Mouse (Mus musculus) lung, embryonic 14.5 days (tissue): ENCODE results near the gene Slpi. TPM values are rescaled to one million over a fixed set of nuclear protein-coding genes. Genes with fewer than 3 reads are reported as not detected.

Experiments used
- ATAC-seq: fragments of 200-750 bp; cut with Nextera tagmentation; 2 replicates; pipeline ENCODE4 v1.8.0; 2017; ENCODE audit warnings: mild to moderate bottlenecking, moderate TSS enrichment, moderate library complexity; ENCODE audit not compliant: insufficient read depth
- DNase-seq: peaks from one replicate; pipeline ENCODE4 v3.0.0-alpha.2; 2015
- H3K27ac ChIP-seq: fragments of 300-500 bp; sonication (generic); 2 replicates; pipeline ENCODE4 v1.5.1; 2014; ENCODE audit warnings: low read depth, mild to moderate bottlenecking, moderate library complexity
- H3K27me3 ChIP-seq: fragments of 300-500 bp; sonication (generic); 2 replicates; pipeline ENCODE4 v1.6.1; 2014; ENCODE audit warnings: low read length, control low read depth; ENCODE audit not compliant: insufficient read depth
- H3K36me3 ChIP-seq: fragments of 300-500 bp; sonication (generic); 2 replicates; pipeline ENCODE4 v1.6.1; 2014; ENCODE audit warnings: control low read depth; ENCODE audit not compliant: insufficient read depth
- H3K4me1 ChIP-seq: fragments of 300-500 bp; sonication (generic); 2 replicates; pipeline ENCODE4 v1.6.1; 2014; ENCODE audit warnings: antibody characterized with exemption, control low read depth; ENCODE audit not compliant: insufficient read depth
- H3K4me2 ChIP-seq: fragments of 300-500 bp; sonication (generic); 2 replicates; pipeline ENCODE4 v1.6.1; 2014; ENCODE audit warnings: mild to moderate bottlenecking
- H3K4me3 ChIP-seq: fragments of 300-500 bp; sonication (generic); 2 replicates; pipeline ENCODE4 v1.5.1; 2014; ENCODE audit warnings: low read depth, low read length
- H3K9ac ChIP-seq: fragments of 300-500 bp; sonication (generic); 2 replicates; pipeline ENCODE4 v1.6.1; 2014
- H3K9me3 ChIP-seq: fragments of 300-500 bp; sonication (generic); 2 replicates; pipeline ENCODE4 v1.6.1; 2016; ENCODE audit warnings: low read depth, low read length, control low read depth
- CTCF ChIP-seq: IDR thresholded peaks from 2 replicates; pipeline ENCODE4 v1.5.1; 2016; ENCODE audit warnings: antibody characterized with exemption, low read depth
- WGBS: fragments of 180-500 bp; shearing (Covaris S2); extraction: QIAGEN DNeasy Blood & Tissue Kit; methylation state at CpG from one replicate; pipeline ENCODE4 v1.1.7; 2014; 5-methylcytosine and 5-hydroxymethylcytosine counted together
- polyA plus RNA-seq: library from polyadenylated mRNA; unstranded; fragments of >200 nt; fragmentation: Nextera tagmentation; extraction: Ambion mirVana; gene quantifications from 2 replicates; pipeline ENCODE4 v1.2.1, GENCODE M21; 2014

Slpi gene
- polyA plus RNA-seq, 1 experiment from 2014 or later = 0.86 TPM

DNA sequence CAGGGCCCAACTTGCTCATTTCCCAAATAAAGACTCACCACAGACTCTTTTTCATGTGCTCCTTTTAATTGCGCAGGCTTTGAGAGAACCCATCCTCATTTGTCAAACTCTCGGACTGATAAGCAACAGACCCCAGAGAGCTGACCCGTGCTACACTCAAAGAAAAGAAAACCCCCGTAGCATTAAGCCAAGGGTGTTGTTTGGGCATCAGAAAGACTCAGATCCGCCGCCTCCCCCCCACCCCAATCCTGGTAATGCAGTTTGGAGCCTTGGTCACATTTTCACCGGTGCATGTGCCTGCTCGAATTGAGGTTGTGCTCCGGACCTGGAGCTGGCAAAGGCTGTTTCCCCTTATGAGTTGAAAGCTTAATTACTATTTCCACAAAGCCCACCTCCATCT lies 16.2 kb upstream of the Slpi start, which contains the start of gene Matn4:
Gene Matn4, minus strand, starts transcription at position 101 of the 400 bp plus-strand sequence.
- H3K4me2 ChIP-seq = peak within 1 kb of the TSS; percentile 78
- DNase-seq (no peak), ATAC-seq (no peak)
- peak within 1 kb of the TSS; percentile 44 for H3K4me3 ChIP-seq
- TF ChIP-seq CTCF = no peak
- no peaks in the 10 kb centered on the region for H3K36me3 ChIP-seq
- H3K27me3 ChIP-seq = peaks cover 83% of the 10 kb centered on the region
- peak within 1 kb of the TSS; percentile 47 for H3K9ac ChIP-seq
- peak within 1 kb of the TSS; percentile 55 for H3K27ac ChIP-seq
- 4% methylated on average over 9 of the region's 9 CpGs for WGBS
- 0 out of 2 replicates have a peak, but pooled peaks cover 12% of the 10 kb centered on the region for H3K4me1 ChIP-seq
- H3K9me3 ChIP-seq = no peaks in the 10 kb centered on the region

- no peak for TF ChIP-seq CTCF
- H3K9ac ChIP-seq = peak overlapping the region; percentile 47
- ATAC-seq (peak; percentile 65), DNase-seq (peak; percentile 84)
- peak overlapping the region; percentile 78 for H3K4me2 ChIP-seq
- H3K4me3 ChIP-seq = peak overlapping the region; percentile 44
- no peaks in the 10 kb centered on the region for H3K9me3 ChIP-seq
- under 1% methylated on average over 49 of the region's 49 CpGs for WGBS
- H3K27ac ChIP-seq = peak overlapping the region; percentile 55
- 0 out of 2 replicates have a peak, but pooled peaks cover 12% of the 10 kb centered on the region for H3K4me1 ChIP-seq
- H3K27me3 ChIP-seq = peaks cover 82% of the 10 kb centered on the region
- H3K36me3 ChIP-seq = 0 out of 2 replicates have a peak, but pooled peaks cover 3% of the 10 kb centered on the region
Measured at GRCm38 (mm10) chr2:164404082-164404990, 15.4 kb upstream of the Slpi start.

- peak; percentile 29; the same call in 1 of the 2 replicates for ATAC-seq
- H3K36me3 ChIP-seq = 0 out of 2 replicates have a peak, but pooled peaks cover 3% of the 10 kb centered on the region
- DNase-seq = peak; percentile 49
- WGBS = 12% methylated on average over 14 of the region's 14 CpGs
- no peaks in the 10 kb centered on the region for H3K9me3 ChIP-seq
- H3K9ac ChIP-seq = no peak overlapping the region
- peak overlapping the region; percentile 82 for H3K27ac ChIP-seq
- no peak for TF ChIP-seq CTCF
- peak overlapping the region; percentile 78 for H3K4me2 ChIP-seq
- 0 out of 2 replicates have a peak, but pooled peaks cover 12% of the 10 kb centered on the region for H3K4me1 ChIP-seq
- peak overlapping the region; percentile 44 for H3K4me3 ChIP-seq
- peaks cover 82% of the 10 kb centered on the region for H3K27me3 ChIP-seq
Measured at GRCm38 (mm10) chr2:164403396-164404081, 14.6 kb upstream of the Slpi start.

DNA sequence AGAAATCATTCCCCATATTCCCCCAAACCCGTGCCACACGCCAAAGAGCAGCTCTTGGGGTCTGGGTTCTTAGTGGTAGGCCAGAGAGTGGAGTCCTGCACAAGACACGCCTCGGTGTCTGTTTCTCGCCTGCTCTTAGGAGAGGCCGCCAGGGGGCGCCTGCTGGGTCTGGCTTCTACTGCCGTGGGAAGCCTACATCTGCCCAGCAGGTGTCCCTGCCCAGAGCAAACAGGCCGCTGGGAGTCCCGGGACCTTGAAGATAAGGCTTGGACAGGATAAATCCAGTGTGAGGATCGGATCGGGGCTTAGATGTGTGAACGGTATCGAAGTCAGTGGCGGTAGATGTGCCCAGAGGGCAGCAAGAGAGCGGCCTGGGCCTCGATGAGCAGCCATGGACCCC lies 14.0 kb upstream of the Slpi start, which contains the start of gene Rbpjl:
Gene Rbpjl, plus strand, starts transcription at position 236 of the 400 bp plus-strand sequence.
- peak; percentile 95 for TF ChIP-seq CTCF
- WGBS = 2% methylated on average over 17 of the region's 17 CpGs
- ATAC-seq (peak; percentile 39), DNase-seq (peak; percentile 87)
- H3K4me1 ChIP-seq = 0 out of 2 replicates have a peak, but pooled peaks cover 12% of the 10 kb centered on the region
- H3K36me3 ChIP-seq = 0 out of 2 replicates have a peak, but pooled peaks cover 3% of the 10 kb centered on the region
- peak within 1 kb of the TSS; percentile 78 for H3K4me2 ChIP-seq
- H3K9ac ChIP-seq = no peak within 1 kb of the TSS
- H3K27me3 ChIP-seq = peaks cover 82% of the 10 kb centered on the region
- peak within 1 kb of the TSS; percentile 82 for H3K27ac ChIP-seq
- H3K4me3 ChIP-seq = peak within 1 kb of the TSS; percentile 44
- H3K9me3 ChIP-seq = no peaks in the 10 kb centered on the region

DNA sequence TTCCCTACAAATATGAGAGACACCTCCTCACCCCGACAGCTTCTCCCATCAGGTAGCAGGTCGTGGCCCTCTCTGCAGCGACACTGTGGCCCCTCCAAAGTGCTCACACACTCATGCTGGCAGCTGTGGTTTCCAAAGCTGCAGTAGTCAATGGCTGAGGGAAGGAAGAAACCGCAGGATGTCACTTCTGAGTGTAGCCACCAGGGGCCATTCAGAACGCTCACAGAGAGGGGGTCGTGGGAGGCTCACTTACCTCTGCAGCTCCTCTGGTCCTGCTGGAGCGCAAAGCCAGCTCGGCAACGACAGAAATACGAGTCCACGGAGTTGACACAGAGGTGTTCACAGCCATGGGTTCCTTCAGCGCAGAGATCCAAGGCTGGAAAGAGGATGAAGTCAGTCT lies 8.0 kb upstream of the Slpi start:
- no peak for TF ChIP-seq CTCF
- H3K4me3 ChIP-seq = no peak overlapping the region
- no peak overlapping the region for H3K27ac ChIP-seq
- DNase-seq = no peak
- H3K9me3 ChIP-seq = no peaks in the 10 kb centered on the region
- WGBS = 71% methylated on average over 12 of the region's 12 CpGs
- 0 out of 2 replicates have a peak, but pooled peaks cover 3% of the 10 kb centered on the region for H3K36me3 ChIP-seq
- H3K27me3 ChIP-seq = peaks cover 30% of the 10 kb centered on the region
- ATAC-seq = no peak
- no peak overlapping the region for H3K4me2 ChIP-seq
- 0 out of 2 replicates have a peak, but pooled peaks cover 5% of the 10 kb centered on the region for H3K4me1 ChIP-seq
- no peak overlapping the region for H3K9ac ChIP-seq

DNA sequence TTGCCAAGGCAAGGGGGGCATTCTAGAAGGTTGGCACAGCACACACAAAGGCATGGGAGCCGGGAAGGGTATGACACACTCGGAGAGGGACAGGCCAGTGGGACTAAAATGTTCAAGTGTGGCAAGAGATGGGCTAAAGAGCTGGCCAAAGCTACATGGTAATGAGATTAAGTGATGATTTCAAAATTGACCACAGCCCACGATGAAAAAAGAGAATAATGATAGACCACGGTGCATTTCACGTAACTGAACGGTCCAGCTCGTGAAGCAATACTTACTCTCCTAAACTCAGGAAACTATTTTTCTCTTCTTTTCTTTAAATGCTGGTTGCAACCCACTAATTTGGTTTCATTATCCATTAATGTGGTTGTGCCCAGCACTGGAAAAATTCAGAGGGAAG lies 7.2 kb upstream of the Slpi start:
- DNase-seq (no peak), ATAC-seq (no peak)
- no peak for TF ChIP-seq CTCF
- no peaks in the 10 kb centered on the region for H3K9me3 ChIP-seq
- H3K27ac ChIP-seq = no peak overlapping the region
- 0 out of 2 replicates have a peak, but pooled peaks cover 3% of the 10 kb centered on the region for H3K36me3 ChIP-seq
- H3K4me3 ChIP-seq = no peak overlapping the region
- H3K4me1 ChIP-seq = 0 out of 2 replicates have a peak, but pooled peaks cover 5% of the 10 kb centered on the region
- no peak overlapping the region for H3K4me2 ChIP-seq
- H3K27me3 ChIP-seq = peaks cover 22% of the 10 kb centered on the region
- no peak overlapping the region for H3K9ac ChIP-seq
- WGBS = 88% methylated on average over 7 of the region's 7 CpGs
